Mouse (Mus musculus) cerebellum, adult 2 months (tissue): ENCODE measurements around the gene Col17a1.

Experiments
- CTCF ChIP-seq: fragments of 200-500 bp; IDR thresholded peaks from 2 replicates; pipeline ENCODE4 v1.5.1; 2011; ENCODE audit warnings: low read depth, mild to moderate bottlenecking, control low read depth, low read length, moderate library complexity, borderline replicate concordance; ENCODE audit not compliant: insufficient read depth
- POLR2A ChIP-seq: fragments of 200-500 bp; IDR thresholded peaks from 2 replicates; pipeline ENCODE4 v1.6.1; 2011; ENCODE audit warnings: low read length, control low read depth, borderline replicate concordance; ENCODE audit not compliant: insufficient read depth

DNA sequence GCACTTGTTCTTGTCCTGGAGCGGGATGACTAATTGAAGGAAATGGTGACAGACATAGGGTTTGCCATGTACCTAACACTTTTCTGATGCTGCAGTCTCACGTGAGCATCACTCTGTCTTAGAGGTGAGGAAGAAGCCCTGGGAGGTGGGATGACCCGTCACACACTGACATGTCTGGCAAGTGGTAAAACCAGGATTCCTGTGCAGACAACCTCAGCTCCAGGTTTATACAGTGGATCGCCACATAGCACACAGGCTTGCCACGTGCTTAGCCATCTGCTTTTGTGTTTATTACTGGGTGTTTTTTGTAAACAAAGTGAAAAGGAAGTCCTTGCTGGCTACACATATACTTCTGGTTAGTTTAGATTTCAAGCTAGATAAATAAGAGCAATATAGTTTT is 62.8 kb downstream of the Col17a1 start:
- TF ChIP-seq CTCF (no peak), POLR2A (no peak)
